Mouse (Mus musculus) mesoderm, embryonic 11.5 days (tissue): ENCODE data around the gene Tcp11l1.

Experiments
- DNase-seq: peaks from one replicate; pipeline ENCODE4 v3.0.0-alpha.2; 2012; ENCODE audit warnings: low read depth, low spot score

Tcp11l1 gene

DNA sequence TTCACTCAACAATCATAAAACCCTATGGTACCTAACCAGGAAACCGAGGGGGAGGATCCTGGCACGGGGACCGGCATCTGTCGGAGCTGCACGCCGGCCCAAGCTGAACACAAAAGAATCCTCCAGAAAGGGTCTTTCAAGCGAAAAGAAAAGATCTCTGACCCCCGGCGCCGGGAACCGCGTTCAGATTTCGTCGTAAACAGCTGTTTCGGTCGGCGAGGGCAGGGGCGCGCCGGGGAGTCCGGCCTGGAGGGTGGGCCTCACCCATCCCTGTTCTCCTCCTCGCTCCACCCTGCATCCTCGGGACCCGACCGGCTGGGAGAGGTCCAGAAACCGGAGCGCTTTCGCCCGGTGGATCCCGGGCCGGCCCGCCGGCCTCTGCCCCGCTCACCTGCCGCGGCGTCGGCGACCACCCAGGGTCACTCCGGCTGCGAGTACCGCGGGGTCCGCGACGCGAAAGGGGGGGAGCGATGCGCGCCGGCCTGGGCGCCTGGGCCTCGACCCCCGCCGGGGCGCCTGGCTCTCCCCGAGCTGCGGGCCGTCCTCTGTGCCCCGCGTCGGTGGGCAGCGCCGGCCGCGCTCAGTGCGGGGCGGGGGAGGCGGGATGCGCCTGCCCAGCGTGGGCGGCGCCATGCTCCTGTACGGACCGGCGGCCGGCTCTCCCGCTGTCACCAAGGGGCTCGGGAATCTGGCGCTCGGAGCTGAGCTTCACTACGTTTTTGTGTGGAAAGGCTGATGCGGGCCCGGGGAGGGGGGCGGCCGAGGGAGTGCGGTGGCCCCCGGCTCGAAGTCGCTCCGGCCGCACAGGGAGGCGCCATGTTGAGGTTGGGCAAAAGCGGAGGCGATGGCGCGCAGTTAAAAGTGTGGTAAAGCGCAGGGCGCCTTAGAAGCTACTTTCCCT is at the start of gene Tcp11l1:
Gene Tcp11l1 (minus strand): TSS at position 585 of the 901 bp plus-strand sequence.
- DNase-seq: peak; percentile 56

DNA sequence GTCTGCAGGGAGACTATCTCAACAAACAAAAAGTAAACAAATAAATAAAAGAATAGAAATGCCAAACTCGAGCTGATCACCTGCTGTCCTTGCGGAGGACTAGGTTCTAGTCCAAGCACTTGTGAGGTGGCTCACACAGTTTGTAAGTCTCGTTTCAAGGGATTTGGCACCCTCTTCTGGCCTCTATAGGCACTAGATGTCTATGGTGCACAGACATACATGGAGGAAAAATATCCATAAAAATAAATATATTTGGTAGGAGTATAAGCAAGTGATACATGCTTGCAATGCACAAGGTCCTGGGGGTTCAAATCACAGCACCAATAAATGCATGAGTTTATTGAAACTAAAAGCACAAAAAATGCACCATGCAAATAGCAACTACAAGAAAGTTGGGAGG is 38.6 kb upstream of the Tcp11l1 start:
- peak; percentile 28 for DNase-seq

DNA sequence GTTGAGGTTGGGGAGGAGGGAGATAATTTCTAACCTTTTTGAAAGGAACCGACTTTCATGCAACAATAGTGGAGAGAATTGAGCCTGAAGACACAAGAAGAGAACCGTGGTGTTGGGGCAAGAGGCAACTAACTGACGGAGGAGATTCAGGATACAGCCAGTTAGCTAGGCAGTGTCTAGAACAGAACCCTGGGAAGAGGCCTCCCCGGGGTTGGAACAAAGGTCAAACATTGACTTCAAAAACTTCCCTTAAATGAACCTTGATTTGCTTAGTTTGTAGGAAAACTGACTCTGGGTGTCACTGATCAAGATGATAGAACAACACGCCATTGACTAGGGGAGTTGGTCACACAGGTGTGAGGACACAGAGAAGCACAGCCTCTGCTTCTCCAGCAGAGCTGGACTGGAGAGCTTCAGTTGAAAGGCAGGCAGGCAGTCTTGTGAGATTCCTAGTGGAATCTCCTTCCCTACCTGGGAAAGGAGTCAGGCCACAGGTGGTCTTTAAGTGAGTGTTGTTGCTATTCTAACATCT is 36.7 kb upstream of the Tcp11l1 start:
- no peak for DNase-seq

DNA sequence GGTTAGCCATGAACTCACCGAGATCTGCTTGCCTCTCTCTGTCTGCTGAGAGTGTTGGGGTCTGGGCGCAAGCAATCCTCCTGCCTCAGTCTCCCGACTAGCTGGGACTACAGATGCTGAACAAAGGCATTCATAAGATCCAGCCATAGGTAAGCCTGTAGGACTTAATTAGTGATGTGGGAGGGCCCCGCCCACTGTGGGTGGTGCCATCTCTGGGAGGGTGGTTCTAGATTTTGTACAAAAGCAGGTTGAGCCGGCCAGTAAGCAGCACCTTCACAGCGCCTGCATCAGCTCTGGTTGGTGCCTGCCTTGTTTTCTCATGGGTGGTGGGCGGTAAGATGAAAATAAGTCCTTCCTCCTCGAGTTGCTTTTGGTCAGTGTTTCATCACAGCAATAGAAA is 34.3 kb upstream of the Tcp11l1 start:
- DNase-seq: no peak

DNA sequence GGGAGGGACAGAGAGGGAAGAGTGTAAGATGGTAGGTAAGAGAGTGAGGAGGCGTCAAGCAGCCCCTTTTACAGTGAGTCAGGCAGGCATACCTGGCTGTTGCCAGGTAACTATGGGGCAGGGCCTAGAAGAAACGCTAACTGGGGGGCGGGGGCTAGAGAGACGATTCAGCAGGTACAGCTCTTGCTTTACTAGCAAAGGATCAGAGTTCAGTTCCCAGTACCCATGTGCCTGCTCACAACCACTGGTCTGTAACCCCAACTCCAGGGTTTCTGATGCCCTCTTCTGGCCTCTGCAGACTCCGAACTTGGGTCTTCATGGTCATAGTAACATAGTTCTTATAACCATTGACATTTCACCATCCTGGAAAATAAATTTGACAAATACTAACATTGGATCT is 32.0 kb upstream of the Tcp11l1 start:
- DNase-seq: no peak

DNA sequence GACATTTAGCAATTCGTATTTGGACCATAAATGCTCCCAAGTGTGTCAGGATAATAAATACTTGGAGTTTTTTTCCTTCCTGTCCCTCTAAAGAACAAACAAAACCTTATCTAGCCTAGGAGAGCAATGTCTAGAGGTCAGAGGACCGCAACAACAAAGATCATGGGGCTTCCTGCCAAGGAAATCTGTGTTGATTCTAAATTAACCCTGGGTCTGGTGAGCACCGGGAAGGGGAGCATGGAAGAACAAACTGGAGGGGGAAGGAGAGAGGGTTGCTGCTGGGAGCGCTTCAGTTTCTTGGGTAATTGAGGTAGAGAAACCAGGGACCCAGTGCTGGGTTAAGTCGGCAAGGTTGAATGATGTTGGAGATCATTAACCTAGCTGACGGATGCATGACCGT is 31.2 kb upstream of the Tcp11l1 start:
- DNase-seq: no peak

DNA sequence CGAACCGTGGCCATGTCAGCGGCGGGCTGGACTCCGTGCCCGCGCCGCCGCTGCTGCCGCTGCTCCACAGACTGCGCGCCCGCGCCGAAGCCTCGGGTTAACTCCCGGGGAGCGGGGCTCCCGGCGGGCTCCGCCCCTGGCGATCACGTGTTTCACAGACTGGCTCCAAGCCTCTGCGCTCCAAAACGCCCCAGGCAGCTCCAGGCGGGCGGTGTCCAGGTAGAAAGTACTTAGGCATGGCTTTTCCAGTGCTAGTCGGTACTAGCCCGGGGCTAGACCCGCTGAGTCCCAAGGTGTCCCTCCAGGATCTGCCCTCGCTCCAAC is 30.7 kb upstream of the Tcp11l1 start, which contains the start of gene Depdc7:
Gene Depdc7 (minus strand): TSS at position 138 of the 324 bp plus-strand sequence.
- peak; percentile 91 for DNase-seq

DNA sequence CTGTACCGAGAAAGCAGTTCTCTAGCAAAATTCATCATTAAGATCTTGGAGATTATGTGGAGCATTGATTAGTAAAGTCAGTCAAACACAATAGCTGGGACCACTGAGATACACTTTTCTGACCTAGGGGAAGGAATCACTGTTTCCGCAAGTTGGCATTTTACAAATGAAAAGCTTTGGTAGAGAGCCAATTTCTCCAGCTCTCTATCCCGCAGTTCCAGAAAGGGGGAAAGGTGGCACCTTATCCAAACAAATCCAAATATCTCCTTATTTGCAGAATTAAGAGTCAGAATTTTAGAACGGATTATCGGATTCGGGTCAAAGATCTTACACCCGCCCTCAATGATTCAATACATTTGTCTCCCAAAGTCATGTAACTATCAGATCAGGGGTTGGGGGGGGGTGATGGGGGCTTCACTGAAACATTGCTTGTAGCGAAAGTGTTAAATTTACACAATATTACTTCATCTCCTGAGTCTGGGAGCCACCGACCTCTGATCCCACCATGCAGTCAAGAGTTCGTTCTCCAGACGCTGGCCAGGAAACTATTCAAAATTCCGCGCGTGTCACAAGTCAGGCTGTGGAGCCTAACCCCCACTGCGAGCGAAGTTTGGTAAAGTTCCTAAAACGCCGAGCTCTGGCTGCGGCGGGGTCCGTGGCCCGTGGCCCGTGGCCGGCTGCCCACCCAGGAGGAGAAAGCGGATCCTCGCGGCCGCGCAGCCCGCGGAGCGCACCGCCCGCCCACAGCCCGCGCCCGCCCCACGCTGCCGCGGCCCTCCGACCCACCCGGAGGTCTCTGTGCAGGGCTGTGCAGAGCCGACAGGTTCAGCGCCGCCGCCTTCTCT is 30.1 kb upstream of the Tcp11l1 start:
- DNase-seq: peak; percentile 18

DNA sequence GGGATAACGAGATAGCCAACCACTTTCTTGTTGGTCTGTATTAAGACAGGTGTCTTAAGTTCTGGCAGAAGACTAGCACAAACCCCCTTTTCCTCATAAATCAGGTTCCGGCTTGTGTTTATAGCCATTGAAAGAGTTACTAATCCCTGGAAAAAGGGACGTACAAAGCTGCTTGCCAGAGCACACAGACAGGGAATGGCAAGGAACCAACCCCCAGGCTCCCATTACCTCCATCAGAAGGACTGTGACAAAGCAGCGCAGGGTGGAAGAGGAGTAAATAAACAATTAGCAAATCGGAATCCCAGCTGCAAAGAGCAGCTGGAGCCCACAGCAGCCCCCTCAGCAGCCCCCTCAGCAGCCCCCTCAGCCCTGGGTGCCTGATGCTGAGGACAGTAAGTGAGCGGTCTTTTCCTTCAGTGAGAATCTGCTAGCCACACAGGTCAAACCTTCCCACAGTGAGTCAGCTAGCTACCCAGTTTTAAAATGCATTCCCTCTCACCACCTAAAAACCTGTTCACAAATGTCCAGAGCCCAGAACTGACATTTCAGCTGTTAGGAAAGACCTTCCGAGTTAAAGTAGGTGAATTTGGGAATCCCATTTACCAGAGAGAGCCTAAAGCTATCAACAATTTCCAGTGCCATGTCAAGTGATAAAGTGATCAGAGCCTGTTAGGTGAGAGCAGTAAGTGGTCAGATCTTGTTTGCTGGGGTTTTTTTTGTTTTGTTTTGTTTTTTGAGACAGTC is 29.2 kb upstream of the Tcp11l1 start:
- no peak for DNase-seq

DNA sequence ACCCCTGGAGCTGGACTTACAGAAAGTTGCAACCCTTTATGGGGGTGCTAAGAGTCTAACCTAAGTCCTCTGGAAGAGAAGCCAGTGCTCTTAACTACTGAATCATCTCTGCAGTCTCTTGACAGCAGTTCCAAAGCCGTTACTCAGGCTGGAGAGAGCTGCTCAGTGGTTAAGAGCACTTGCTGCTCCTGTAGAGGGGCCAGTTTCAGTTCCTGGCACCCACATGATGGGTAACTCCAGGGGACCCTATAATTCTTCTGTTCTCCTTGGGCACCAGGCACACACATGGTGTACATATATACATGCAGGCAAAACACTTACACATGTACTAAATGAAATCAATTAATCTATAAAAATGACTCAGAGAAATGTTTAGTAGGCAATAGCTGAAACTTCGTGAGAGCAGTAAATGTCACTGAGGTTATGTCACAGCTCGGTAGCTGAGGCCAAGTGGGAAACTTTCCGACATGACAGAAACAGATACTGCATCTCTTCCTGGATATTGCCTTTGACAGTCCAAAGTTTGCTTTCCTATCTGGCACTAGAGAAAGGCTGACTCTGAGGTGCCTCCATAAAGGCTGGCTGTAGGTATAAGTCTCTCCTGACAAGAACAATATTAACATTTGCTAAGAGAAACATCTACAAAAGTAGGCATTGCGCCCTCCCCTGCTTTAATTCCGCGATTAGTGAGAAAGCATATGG is 28.4 kb upstream of the Tcp11l1 start:
- no peak for DNase-seq

DNA sequence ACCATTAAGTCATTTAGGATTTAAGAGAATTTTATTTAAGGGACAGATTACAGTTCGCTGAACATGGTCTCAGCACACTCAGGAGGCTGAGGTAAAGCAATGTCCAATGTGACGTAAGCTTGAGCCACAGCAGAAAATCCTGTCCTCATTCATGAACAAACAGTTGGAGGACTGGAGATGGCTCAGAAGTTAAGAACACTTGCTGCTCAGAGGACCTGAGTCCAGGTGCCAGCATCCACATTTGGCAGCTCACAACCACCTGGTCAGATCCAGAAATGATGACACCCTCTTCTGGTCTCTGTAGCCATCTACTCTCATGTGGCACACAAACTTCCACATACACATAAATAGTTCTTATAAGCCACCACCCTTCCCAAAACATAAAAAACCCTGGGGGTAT is 27.7 kb upstream of the Tcp11l1 start:
- DNase-seq: no peak

DNA sequence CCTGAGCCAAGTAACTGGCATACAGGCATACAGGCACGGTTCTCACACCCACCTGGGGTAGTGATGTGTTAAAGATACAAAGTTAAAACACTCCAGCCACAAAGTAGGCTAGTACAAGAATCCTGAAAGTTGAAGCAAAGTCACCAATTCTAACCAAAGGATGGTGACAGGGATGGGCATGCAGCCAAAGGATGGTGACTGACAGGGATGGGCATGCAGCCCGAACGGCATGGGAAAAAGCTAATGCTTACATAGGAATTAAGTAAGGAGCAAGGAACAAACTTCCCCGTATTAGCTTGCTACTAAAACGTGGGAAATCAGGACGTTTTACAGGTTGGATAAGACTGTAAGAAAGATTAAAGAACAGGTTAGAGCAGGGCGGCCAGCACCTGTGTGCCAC is 24.3 kb upstream of the Tcp11l1 start:
- no peak for DNase-seq

DNA sequence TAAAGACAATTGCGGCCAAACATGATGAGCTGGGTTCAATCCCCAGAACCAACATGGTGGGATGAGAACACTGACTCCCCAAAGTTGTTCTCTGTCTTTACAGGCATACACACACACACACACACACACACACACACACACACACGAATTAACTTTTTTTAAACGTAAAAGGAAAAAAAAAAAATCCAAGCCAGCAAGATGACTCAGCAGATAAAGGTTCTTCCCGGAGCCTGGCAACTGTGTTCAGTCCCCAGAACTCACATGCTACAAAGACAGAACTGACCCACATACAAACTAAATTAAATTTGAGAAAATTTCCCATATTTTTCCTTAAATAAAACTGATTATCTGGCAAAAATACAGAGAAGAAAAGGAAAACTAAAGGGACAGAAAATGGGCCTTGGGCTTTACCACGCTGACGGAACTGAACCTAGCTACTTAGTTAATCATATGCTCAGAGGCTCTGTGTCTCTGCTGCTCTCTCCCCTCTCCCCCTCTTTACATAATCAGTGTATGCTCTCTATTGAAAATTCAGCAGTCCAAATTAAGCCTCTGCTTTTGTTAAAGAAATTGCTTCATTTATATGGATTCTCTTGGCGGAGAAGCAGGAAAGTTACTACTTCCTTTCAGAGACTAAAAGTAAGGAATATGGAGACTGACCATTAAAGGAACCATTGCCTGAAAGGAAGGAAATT is 20.7 kb upstream of the Tcp11l1 start:
- no peak for DNase-seq

DNA sequence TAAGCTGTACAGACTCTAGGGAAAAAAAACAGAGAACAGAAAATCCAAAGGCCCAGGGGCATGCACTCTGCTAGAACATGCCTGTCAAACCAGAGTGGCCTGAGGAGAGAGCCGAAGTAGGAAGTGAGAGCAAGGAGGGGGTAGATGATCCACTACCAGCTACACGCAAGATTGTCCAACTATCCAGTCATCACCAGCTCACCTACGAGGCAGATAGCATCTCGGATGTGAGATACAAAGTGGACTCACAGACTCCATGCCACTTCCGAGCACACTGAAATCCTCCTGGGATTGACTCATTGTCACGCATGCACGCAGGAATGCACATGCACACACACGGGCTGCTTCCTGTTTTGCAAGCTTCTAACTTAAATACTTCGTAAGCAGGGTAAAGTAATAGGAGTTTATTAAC is 20.1 kb upstream of the Tcp11l1 start:
- no peak for DNase-seq

DNA sequence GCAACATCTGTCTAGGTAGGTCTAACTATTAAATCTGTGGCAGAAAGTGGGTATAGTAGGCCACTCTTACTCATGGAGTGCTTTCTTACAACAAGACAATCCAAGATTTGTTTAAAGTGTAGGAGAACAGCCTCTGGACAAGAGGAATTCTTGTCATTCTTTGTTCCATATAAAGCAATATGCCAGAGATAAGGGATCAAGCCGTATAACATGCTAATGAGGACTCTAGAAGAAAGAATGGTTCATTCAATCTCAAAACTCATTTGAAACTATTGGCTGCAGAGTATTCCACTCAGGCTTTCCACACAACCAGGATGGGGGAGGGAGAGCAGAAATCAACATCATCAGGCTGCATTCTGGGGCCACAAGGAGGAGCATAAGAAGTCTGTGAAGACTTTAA is 15.4 kb upstream of the Tcp11l1 start:
- no peak for DNase-seq

DNA sequence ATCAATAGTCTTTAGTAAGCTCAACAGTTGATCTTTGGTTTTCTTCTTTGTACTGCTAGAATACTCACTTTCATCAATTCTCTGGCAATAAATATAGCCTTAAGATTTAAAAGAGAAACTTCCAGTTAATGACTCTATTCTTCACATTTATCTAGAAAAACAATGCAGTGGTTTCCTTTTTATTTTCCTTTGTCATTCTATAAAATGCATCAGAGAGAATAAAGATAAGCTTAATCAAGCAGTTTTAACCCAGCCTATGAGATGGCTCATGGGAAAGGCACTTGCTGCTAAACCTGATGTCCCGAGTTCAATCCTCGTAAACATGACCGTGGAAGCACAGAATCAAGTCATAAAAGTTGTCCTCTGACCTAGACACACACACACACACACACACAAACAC is 10.1 kb upstream of the Tcp11l1 start:
- no peak for DNase-seq

DNA sequence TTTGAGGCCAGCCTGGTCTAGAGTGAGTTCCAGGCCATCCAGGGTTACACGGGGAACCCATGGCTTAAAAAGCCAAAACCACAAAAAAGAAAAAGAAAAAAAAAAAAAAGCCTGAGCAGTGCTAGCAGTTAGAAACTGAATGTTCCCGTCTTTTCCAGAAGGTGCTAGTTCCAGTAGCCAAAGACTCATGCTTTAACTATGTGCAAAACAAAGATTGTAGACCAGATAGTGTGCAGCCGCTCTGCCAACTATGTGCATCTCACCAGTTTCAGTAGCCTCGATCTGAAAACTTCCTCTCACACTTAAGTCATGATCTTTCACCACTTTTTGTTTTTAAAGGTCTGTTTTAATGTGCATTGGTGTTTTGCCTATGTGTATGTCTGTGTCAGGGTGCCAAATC is 5.9 kb upstream of the Tcp11l1 start:
- DNase-seq: no peak

DNA sequence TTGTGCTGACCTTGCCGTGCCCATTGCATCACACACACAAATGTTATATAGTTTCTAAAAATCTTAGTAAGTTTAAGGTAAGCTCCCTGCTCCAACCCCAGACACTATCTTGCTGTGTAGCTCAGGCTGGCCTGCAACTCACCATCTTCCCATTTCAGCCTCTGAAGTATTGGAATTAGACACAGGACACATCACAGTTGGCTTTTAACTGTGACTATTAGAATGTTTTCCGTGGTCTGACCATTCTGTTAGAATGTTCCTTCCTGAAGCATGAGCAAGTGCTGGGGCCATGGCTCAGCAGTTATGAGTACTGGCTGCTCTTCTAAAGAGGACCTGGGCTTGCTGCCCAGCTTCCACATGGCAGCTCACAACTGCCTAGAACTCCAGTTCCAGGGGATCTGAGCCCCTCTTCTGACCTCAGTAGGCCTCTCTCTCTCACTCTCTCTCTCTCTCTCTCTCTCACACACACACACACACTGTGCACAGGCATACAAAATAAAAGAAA is 5.3 kb upstream of the Tcp11l1 start:
- no peak for DNase-seq

DNA sequence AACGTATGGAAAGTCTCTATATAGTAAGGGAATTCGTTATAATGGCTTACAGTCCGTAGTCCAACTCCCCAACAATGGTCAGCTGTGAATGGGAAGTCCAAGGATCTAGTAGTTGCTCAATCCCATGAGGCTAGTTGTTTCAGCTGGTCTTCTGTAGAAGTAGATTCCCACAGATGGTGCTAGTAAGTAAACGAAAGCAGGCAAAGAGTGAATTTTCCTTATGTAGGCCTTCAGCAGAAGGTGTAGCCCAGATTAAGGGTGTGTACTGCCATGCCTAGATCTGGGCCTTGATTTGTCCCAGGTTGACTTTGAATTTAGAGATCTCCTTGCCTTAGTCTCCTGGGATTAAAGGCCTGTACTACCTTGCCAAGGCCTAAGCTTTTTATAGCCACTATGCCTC is 4.3 kb upstream of the Tcp11l1 start, which contains the start of gene Pin1rt1:
Gene Pin1rt1 (minus strand): TSS at position 101 of the 400 bp plus-strand sequence.
- DNase-seq: no peak

DNA sequence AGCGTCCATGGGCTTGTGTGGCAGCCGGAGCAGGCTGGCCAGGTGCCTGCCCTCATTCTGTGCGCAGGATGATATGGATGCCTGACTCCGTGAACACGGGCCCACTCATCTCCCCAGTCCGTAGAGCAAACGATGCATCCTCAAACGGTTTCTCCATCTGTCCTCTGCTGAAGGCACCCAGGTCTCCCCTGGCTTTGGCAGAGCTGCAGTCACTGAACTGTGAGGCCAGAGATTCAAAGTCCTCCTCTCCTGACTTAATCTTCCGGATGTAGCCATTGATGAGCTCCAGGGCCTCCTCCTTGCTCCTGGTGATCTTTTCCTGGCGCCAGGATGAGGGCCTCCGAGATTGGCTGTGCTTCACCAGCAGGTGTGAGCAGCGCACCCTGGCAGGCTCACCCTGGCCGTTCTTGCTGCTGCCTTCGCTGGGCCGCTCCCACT is 2.3 kb upstream of the Tcp11l1 start:
- no peak for DNase-seq
